Mouse (Mus musculus): ENCODE measurements at regions not wholly inside any gene's neighbourhood (a gene's known extent, or its start where the extent isn't known, plus 50 kb on each side); places are given as distances from the start of the nearest gene placed in this dataset.

DNA sequence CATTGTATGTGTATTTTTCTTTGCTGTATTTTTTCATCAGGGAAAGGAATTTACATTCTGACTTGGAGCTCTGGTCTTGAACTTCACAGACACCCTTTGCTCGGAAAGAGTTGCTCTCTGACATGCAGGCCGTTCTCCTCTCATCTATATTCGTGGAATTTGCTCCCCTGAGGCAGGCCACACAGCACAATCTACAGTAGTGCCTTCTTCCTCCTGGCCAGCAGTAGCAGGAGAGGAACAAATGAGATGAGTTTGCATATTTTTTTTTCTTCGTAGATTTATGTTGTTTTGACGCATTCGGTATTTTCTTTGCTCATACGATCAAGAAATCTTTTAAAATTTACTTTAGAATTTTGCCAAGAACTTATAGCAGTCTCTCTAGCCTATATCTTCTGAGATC is 163.4 kb downstream of the Fam76b start:
- no peak for TF ChIP-seq CTCF (IDR thresholded peaks at IDR 0.05; ENCODE audit: insufficient read depth, low read depth, low read length)
- no peak for TF ChIP-seq POLR2A (IDR thresholded peaks at IDR 0.05; ENCODE audit: insufficient read depth, low read depth, low read length)
